Mouse (Mus musculus): ENCODE results near the gene Ttc9.

DNA sequence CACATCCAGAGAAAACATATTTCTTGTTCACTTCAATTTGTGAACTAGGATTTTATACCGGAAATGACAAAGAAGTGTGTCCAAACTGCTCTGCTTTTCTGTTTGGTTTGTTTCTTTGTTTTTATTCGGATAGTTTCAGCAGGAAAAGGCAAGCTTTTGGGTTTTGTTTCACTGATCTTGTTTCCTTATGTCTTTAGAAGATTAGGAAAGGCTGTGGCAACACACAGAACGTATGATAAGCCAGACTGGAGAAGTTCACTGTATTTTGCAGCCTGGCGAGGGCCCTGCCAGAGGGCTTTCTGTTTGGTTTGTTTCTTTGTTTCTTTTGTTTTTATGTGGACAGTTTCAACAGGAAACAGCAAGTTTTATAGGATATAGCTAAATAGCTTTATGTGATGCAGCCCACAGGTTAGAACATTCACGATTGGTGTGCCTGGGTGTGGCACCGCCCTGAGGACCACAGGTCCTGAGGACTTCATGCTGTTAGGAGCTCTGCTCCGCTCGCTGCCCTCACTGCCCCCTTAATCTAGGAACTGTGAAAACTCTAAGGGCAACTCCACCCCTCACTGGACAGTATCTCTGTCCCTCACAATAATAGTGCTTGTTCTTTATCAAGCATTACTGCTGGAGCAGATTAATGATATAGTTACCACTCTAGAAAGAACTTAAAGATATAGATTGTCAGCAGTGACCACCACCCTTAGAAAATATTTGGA lies 34.3 kb upstream of the Ttc9 start:
- no peak for TF ChIP-seq POLR2A (IDR thresholded peaks at IDR 0.05; ENCODE audit: extremely low read depth, insufficient read depth, low read length)
- no peak for TF ChIP-seq CTCF (IDR thresholded peaks at IDR 0.05; ENCODE audit: low read depth, low read length)
